Mouse (Mus musculus) midbrain, embryonic 10.5 days (tissue): ENCODE data around the gene Palm2. TPM values are rescaled to one million over a fixed set of nuclear protein-coding genes. Genes with fewer than 3 reads are reported as not detected.

Experiments
- DNase-seq: peaks from one replicate; pipeline ENCODE4 v3.0.0-alpha.2; 2017; ENCODE audit warnings: low spot score
- H3K27ac ChIP-seq: fragments of 300-500 bp; sonication (generic); replicated peaks from 2 replicates; pipeline ENCODE4 v1.5.1; 2016; ENCODE audit warnings: mild to moderate bottlenecking
- H3K27me3 ChIP-seq: fragments of 300-500 bp; sonication (generic); 2 replicates; pipeline ENCODE4 v1.6.1; 2016; ENCODE audit warnings: low read depth, mild to moderate bottlenecking; ENCODE audit not compliant: poor library complexity, severe bottlenecking
- H3K36me3 ChIP-seq: fragments of 300-500 bp; sonication (generic); 2 replicates; pipeline ENCODE4 v1.6.1; 2016; ENCODE audit warnings: mild to moderate bottlenecking, moderate library complexity
- H3K4me1 ChIP-seq: fragments of 300-500 bp; sonication (generic); 2 replicates; pipeline ENCODE4 v1.6.1; 2016
- H3K4me3 ChIP-seq: fragments of 300-500 bp; sonication (generic); 2 replicates; pipeline ENCODE4 v1.5.1; 2016; ENCODE audit warnings: mild to moderate bottlenecking, moderate library complexity
- H3K9me3 ChIP-seq: fragments of 300-500 bp; sonication (generic); replicated peaks from 2 replicates; pipeline ENCODE4 v1.6.1; 2016; ENCODE audit warnings: mild to moderate bottlenecking
- WGBS: fragments of 180-500 bp; shearing (Covaris S2); methylation state at CpG from one replicate; pipeline ENCODE4 v1.1.7; 2016; 5-methylcytosine and 5-hydroxymethylcytosine counted together
- polyA plus RNA-seq: library from polyadenylated mRNA; unstranded; fragments of >200 nt; fragmentation: Nextera tagmentation; extraction: Ambion mirVana; gene quantifications from 2 replicates; pipeline ENCODE4 v1.2.1, GENCODE M21; 2016

Palm2 gene
- polyA plus RNA-seq, 1 experiment from 2014 or later: 2.4 TPM

- Histone ChIP-seq H3K36me3 (no peaks in the 10 kb centered on the region), H3K9me3 (no peaks in the 10 kb centered on the region), H3K4me3 (no peak overlapping the region), H3K4me1 (peaks cover 18% of the 10 kb centered on the region; the same call in 1 of the 2 replicates), H3K27ac (no peak overlapping the region), H3K27me3 (no peaks in the 10 kb centered on the region)
- DNase-seq: no peak
- WGBS: 72% methylated on average over 6 of the region's 6 CpGs
Measured at GRCm38 (mm10) chr4:57690001-57690400, 256.0 kb downstream of the Palm2 start.

- no peak overlapping the region for H3K4me3 ChIP-seq
- H3K36me3 ChIP-seq: no peaks in the 10 kb centered on the region
- 44% methylated on average over 1 of the region's 1 CpGs for WGBS
- H3K9me3 ChIP-seq: no peaks in the 10 kb centered on the region
- DNase-seq: no peak
- no peaks in the 10 kb centered on the region for H3K27me3 ChIP-seq
- no peak overlapping the region for H3K27ac ChIP-seq
- H3K4me1 ChIP-seq: peaks cover 18% of the 10 kb centered on the region; the same call in 1 of the 2 replicates
Measured at GRCm38 (mm10) chr4:57690805-57691204, 256.8 kb downstream of the Palm2 start.

GRCm38 (mm10) chr4:57694356-57695136 lies 260.5 kb downstream of the Palm2 start:
- peaks cover 7% of the 10 kb centered on the region; the same call in 1 of the 2 replicates for H3K4me1 ChIP-seq
- no peak overlapping the region for H3K27ac ChIP-seq
- no peaks in the 10 kb centered on the region for H3K9me3 ChIP-seq
- no peaks in the 10 kb centered on the region for H3K36me3 ChIP-seq
- no peaks in the 10 kb centered on the region for H3K27me3 ChIP-seq
- DNase-seq: no peak
- 88% methylated on average over 5 of the region's 5 CpGs for WGBS
- H3K4me3 ChIP-seq: no peak overlapping the region

- DNase-seq: no peak
- WGBS: 96% methylated on average over 11 of the region's 11 CpGs
- H3K27me3 ChIP-seq: no peaks in the 10 kb centered on the region
- H3K4me1 ChIP-seq: peaks cover 4% of the 10 kb centered on the region; the same call in 1 of the 2 replicates
- H3K9me3 ChIP-seq: no peaks in the 10 kb centered on the region
- H3K36me3 ChIP-seq: no peaks in the 10 kb centered on the region
- no peak overlapping the region for H3K4me3 ChIP-seq
- no peak overlapping the region for H3K27ac ChIP-seq
Measured at GRCm38 (mm10) chr4:57696955-57697354, 262.9 kb downstream of the Palm2 start.

GRCm38 (mm10) chr4:57697918-57698611 lies 264.0 kb downstream of the Palm2 start:
- no peak overlapping the region for H3K4me3 ChIP-seq
- H3K4me1 ChIP-seq: peaks cover 4% of the 10 kb centered on the region; the same call in 1 of the 2 replicates
- no peaks in the 10 kb centered on the region for H3K36me3 ChIP-seq
- WGBS: 88% methylated on average over 12 of the region's 12 CpGs
- DNase-seq: no peak
- H3K9me3 ChIP-seq: no peaks in the 10 kb centered on the region
- H3K27me3 ChIP-seq: no peaks in the 10 kb centered on the region
- no peak overlapping the region for H3K27ac ChIP-seq

- Histone ChIP-seq H3K4me3 (no peak overlapping the region), H3K4me1 (peaks cover 7% of the 10 kb centered on the region; the same call in 1 of the 2 replicates), H3K36me3 (no peaks in the 10 kb centered on the region), H3K9me3 (no peaks in the 10 kb centered on the region), H3K27ac (no peak overlapping the region), H3K27me3 (no peaks in the 10 kb centered on the region)
- DNase-seq: no peak
- 89% methylated on average over 5 of the region's 5 CpGs for WGBS
Measured at GRCm38 (mm10) chr4:57701576-57701975, 267.5 kb downstream of the Palm2 start.

GRCm38 (mm10) chr4:57703574-57704470 lies 269.8 kb downstream of the Palm2 start:
- Histone ChIP-seq H3K4me3 (no peak overlapping the region), H3K27ac (no peak overlapping the region; the same call in 1 of the 2 replicates), H3K36me3 (no peaks in the 10 kb centered on the region), H3K4me1 (0 out of 2 replicates have a peak, but pooled peaks cover 2% of the 10 kb centered on the region), H3K27me3 (no peaks in the 10 kb centered on the region), H3K9me3 (no peaks in the 10 kb centered on the region)
- 88% methylated on average over 11 of the region's 11 CpGs for WGBS
- no peak for DNase-seq

- no peak for DNase-seq
- H3K4me1 ChIP-seq: 0 out of 2 replicates have a peak, but pooled peaks cover 2% of the 10 kb centered on the region
Measured at GRCm38 (mm10) chr4:57704575-57704974, 270.5 kb downstream of the Palm2 start.

GRCm38 (mm10) chr4:57715849-57716248 lies 281.8 kb downstream of the Palm2 start:
- no peak for DNase-seq
- H3K27me3 ChIP-seq: peaks cover 26% of the 10 kb centered on the region
- H3K27ac ChIP-seq: no peak overlapping the region
- no peak overlapping the region for H3K4me3 ChIP-seq
- peaks cover 19% of the 10 kb centered on the region for H3K4me1 ChIP-seq
- H3K9me3 ChIP-seq: no peaks in the 10 kb centered on the region
- no peaks in the 10 kb centered on the region for H3K36me3 ChIP-seq

More at GRCm38 (mm10) chr4:57704575-57704974, 270.5 kb downstream of the Palm2 start:
- no peak overlapping the region for H3K4me3 ChIP-seq
- no peaks in the 10 kb centered on the region for H3K9me3 ChIP-seq
- WGBS: 90% methylated on average over 7 of the region's 7 CpGs
- no peaks in the 10 kb centered on the region for H3K27me3 ChIP-seq
- H3K27ac ChIP-seq: no peak overlapping the region
- no peaks in the 10 kb centered on the region for H3K36me3 ChIP-seq

- 38% methylated on average over 4 of the region's 4 CpGs for WGBS
- Histone ChIP-seq H3K27me3 (peaks cover 26% of the 10 kb centered on the region), H3K36me3 (no peaks in the 10 kb centered on the region), H3K9me3 (no peaks in the 10 kb centered on the region), H3K4me3 (no peak overlapping the region), H3K27ac (no peak overlapping the region), H3K4me1 (peaks cover 23% of the 10 kb centered on the region)
- peak; percentile 39 for DNase-seq
Measured at GRCm38 (mm10) chr4:57716735-57717134, 282.7 kb downstream of the Palm2 start.

GRCm38 (mm10) chr4:57717354-57717753 lies 283.3 kb downstream of the Palm2 start, which contains the start of gene Akap2:
Gene Akap2 (plus strand): TSS chr4:57717657.
- H3K27ac ChIP-seq: no peak within 1 kb of the TSS
- H3K4me1 ChIP-seq: peaks cover 23% of the 10 kb centered on the region
- no peaks in the 10 kb centered on the region for H3K9me3 ChIP-seq
- no peaks in the 10 kb centered on the region for H3K36me3 ChIP-seq
- WGBS: 78% methylated on average over 9 of the region's 9 CpGs
- DNase-seq: no peak
- peaks cover 26% of the 10 kb centered on the region for H3K27me3 ChIP-seq
- no peak within 1 kb of the TSS for H3K4me3 ChIP-seq

- WGBS: 91% methylated on average over 1 of the region's 1 CpGs
Measured at GRCm38 (mm10) chr4:57719370-57719769, 285.3 kb downstream of the Palm2 start.

More at GRCm38 (mm10) chr4:57719370-57719769, 285.3 kb downstream of the Palm2 start:
- Histone ChIP-seq H3K27ac (no peak overlapping the region), H3K27me3 (peaks cover 21% of the 10 kb centered on the region), H3K4me1 (peaks cover 23% of the 10 kb centered on the region), H3K9me3 (no peaks in the 10 kb centered on the region), H3K4me3 (no peak overlapping the region), H3K36me3 (no peaks in the 10 kb centered on the region)
- no peak for DNase-seq
